Mouse (Mus musculus): ENCODE measurements around the gene Pard3. TPM values are rescaled to one million over a fixed set of nuclear protein-coding genes. Genes with fewer than 3 reads are reported as not detected.
A peak's percentile ranks its signal among the peaks of the same experiment; 100 is the strongest.

Pard3 gene
- polyA plus RNA-seq, 1 experiment from 2014 or later, result 12.7 TPM

GRCm38 (mm10) chr8:127214338-127214737, 150.6 kb downstream of the Pard3 start:
- H3K9ac ChIP-seq (ENCODE audit: low read length), result no peak overlapping the region
- H3K36me3 ChIP-seq (ENCODE audit: control insufficient read depth, insufficient read depth), result no peaks in the 10 kb centered on the region
- 80% methylated on average over 8 of the region's 8 CpGs for WGBS
- ATAC-seq (replicated peaks; ENCODE audit: extremely low read depth, insufficient read depth, low FRiP score), result no peak
- no peak overlapping the region for H3K27ac ChIP-seq (ENCODE audit: low read length)
- H3K27me3 ChIP-seq (ENCODE audit: control insufficient read depth, insufficient read depth, low read length), result no peaks in the 10 kb centered on the region
- H3K4me3 ChIP-seq (ENCODE audit: low read length), result no peak overlapping the region
- H3K4me2 ChIP-seq (ENCODE audit: low read depth, low read length), result no peak overlapping the region
- 0 out of 2 replicates have a peak, but pooled peaks cover 3% of the 10 kb centered on the region for H3K4me1 ChIP-seq (ENCODE audit: control insufficient read depth, insufficient read depth, low read length)
- H3K9me3 ChIP-seq (replicated peaks; ENCODE audit: control insufficient read depth, low read length), result no peaks in the 10 kb centered on the region

GRCm38 (mm10) chr8:127214748-127215433, 151.2 kb downstream of the Pard3 start:
- Histone ChIP-seq H3K4me3 (ENCODE audit: low read length) (no peak overlapping the region), H3K4me1 (ENCODE audit: control insufficient read depth, insufficient read depth, low read length) (0 out of 2 replicates have a peak, but pooled peaks cover 3% of the 10 kb centered on the region), H3K27me3 (ENCODE audit: control insufficient read depth, insufficient read depth, low read length) (no peaks in the 10 kb centered on the region), H3K9me3 (replicated peaks; ENCODE audit: control insufficient read depth, low read length) (no peaks in the 10 kb centered on the region), H3K4me2 (ENCODE audit: low read depth, low read length) (no peak overlapping the region), H3K27ac (ENCODE audit: low read length) (no peak overlapping the region), H3K9ac (ENCODE audit: low read length) (no peak overlapping the region), H3K36me3 (ENCODE audit: control insufficient read depth, insufficient read depth) (no peaks in the 10 kb centered on the region)
- WGBS, result 79% methylated on average over 4 of the region's 4 CpGs
- ATAC-seq (replicated peaks; ENCODE audit: extremely low read depth, insufficient read depth, low FRiP score), result no peak

GRCm38 (mm10) chr8:127220206-127220605, 156.5 kb downstream of the Pard3 start:
- no peak for ATAC-seq (replicated peaks; ENCODE audit: extremely low read depth, insufficient read depth, low FRiP score)
- WGBS, result 73% methylated on average over 5 of the region's 5 CpGs

DNA sequence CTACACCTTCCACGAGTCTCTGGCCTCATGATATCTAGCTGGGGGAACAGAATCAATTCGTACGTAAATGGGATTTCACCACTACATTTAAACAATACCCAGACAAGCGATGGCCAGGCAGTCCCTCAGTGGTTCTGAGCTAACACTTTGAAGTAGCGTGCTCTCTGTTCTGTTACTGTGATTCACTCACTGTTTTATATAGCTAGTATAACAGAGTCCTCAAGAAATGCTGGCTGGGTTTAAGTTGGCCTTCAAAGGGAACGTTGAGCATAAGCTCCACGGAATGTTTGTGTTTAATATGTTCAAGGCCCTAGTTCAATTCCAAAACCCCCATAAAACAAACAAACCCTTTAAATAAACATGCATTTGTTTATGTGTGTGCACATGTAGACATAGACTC, 156.9 kb downstream of the Pard3 start:
- H3K27me3 ChIP-seq (ENCODE audit: control insufficient read depth, insufficient read depth, low read length), result no peaks in the 10 kb centered on the region
- no peaks in the 10 kb centered on the region for H3K36me3 ChIP-seq (ENCODE audit: control insufficient read depth, insufficient read depth)
- H3K4me2 ChIP-seq (ENCODE audit: low read depth, low read length), result no peak overlapping the region
- peaks cover 4% of the 10 kb centered on the region; the same call in 1 of the 2 replicates for H3K4me1 ChIP-seq (ENCODE audit: control insufficient read depth, insufficient read depth, low read length)
- no peak overlapping the region for H3K27ac ChIP-seq (ENCODE audit: low read length)
- no peak for ATAC-seq (replicated peaks; ENCODE audit: extremely low read depth, insufficient read depth, low FRiP score)
- no peak overlapping the region for H3K9ac ChIP-seq (ENCODE audit: low read length)
- 79% methylated on average over 7 of the region's 7 CpGs for WGBS
- H3K9me3 ChIP-seq (replicated peaks; ENCODE audit: control insufficient read depth, low read length), result no peaks in the 10 kb centered on the region
- no peak overlapping the region for H3K4me3 ChIP-seq (ENCODE audit: low read length)

More at GRCm38 (mm10) chr8:127220206-127220605, 156.5 kb downstream of the Pard3 start:
- Histone ChIP-seq H3K36me3 (ENCODE audit: control insufficient read depth, insufficient read depth) (no peaks in the 10 kb centered on the region), H3K4me2 (ENCODE audit: low read depth, low read length) (no peak overlapping the region), H3K4me3 (ENCODE audit: low read length) (no peak overlapping the region), H3K4me1 (ENCODE audit: control insufficient read depth, insufficient read depth, low read length) (peaks cover 4% of the 10 kb centered on the region; the same call in 1 of the 2 replicates), H3K27ac (ENCODE audit: low read length) (no peak overlapping the region), H3K9me3 (replicated peaks; ENCODE audit: control insufficient read depth, low read length) (no peaks in the 10 kb centered on the region), H3K27me3 (ENCODE audit: control insufficient read depth, insufficient read depth, low read length) (no peaks in the 10 kb centered on the region), H3K9ac (ENCODE audit: low read length) (no peak overlapping the region)

DNA sequence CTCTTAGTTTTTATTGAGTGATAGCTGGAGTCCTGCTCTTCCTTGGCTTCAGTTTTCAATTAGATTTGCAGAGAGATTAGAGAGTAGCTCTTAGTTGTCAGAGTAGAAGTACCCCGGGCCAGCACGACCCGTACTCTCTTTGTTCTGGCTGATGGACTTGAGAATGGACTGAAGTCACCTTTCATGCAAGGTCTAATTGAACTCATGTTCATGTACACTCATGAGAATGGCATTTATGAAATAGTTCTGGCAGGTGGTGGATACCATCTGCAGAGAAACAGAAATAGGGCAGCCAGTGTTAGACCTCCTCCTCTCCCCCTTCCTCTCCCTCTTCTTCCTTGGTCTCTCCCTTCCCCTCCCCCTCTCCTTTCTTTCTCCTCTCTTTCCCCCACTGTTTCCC, 158.7 kb downstream of the Pard3 start:
- H3K36me3 ChIP-seq (ENCODE audit: control insufficient read depth, insufficient read depth), result no peaks in the 10 kb centered on the region
- ATAC-seq (replicated peaks; ENCODE audit: extremely low read depth, insufficient read depth, low FRiP score), result no peak
- H3K27me3 ChIP-seq (ENCODE audit: control insufficient read depth, insufficient read depth, low read length), result no peaks in the 10 kb centered on the region
- no peaks in the 10 kb centered on the region for H3K9me3 ChIP-seq (replicated peaks; ENCODE audit: control insufficient read depth, low read length)
- no peak overlapping the region for H3K4me3 ChIP-seq (ENCODE audit: low read length)
- H3K27ac ChIP-seq (ENCODE audit: low read length), result no peak overlapping the region
- WGBS, result 70% methylated on average over 3 of the region's 3 CpGs
- no peak overlapping the region for H3K4me2 ChIP-seq (ENCODE audit: low read depth, low read length)
- peaks cover 11% of the 10 kb centered on the region for H3K4me1 ChIP-seq (ENCODE audit: control insufficient read depth, insufficient read depth, low read length)
- H3K9ac ChIP-seq (ENCODE audit: low read length), result no peak overlapping the region

DNA sequence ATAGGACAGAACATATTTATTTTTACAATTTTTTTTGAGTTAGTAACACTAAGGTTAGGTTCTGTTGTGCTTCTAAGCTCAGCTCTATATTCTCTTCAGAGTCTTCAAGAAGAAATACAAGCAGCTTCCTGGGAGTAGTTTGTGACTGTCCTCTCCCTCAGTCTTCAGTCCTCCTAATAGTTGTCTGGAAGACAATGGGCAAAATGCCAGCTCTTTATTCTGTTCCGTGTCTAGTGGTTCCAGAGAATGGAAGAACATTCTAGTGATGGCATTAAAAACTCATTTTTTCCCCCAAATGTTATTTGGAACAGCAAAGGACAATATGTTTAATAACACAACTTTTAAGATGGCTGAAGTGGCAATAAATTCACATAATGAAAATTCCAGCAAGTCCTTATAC, 163.3 kb downstream of the Pard3 start:
- no peak overlapping the region for H3K4me3 ChIP-seq (ENCODE audit: low read length)
- H3K9ac ChIP-seq (ENCODE audit: low read length), result no peak overlapping the region
- no peak overlapping the region; the same call in 1 of the 2 replicates for H3K4me2 ChIP-seq (ENCODE audit: low read depth, low read length)
- H3K4me1 ChIP-seq (ENCODE audit: control insufficient read depth, insufficient read depth, low read length), result peaks cover 18% of the 10 kb centered on the region
- H3K9me3 ChIP-seq (replicated peaks; ENCODE audit: control insufficient read depth, low read length), result no peaks in the 10 kb centered on the region
- H3K27me3 ChIP-seq (ENCODE audit: control insufficient read depth, insufficient read depth, low read length), result no peaks in the 10 kb centered on the region
- ATAC-seq (replicated peaks; ENCODE audit: extremely low read depth, insufficient read depth, low FRiP score), result no peak
- no peaks in the 10 kb centered on the region for H3K36me3 ChIP-seq (ENCODE audit: control insufficient read depth, insufficient read depth)
- no peak overlapping the region for H3K27ac ChIP-seq (ENCODE audit: low read length)
- 14% methylated on average over 1 of the region's 1 CpGs for WGBS

- ATAC-seq (replicated peaks; ENCODE audit: extremely low read depth, insufficient read depth, low FRiP score), result peak; percentile 67
- no peak overlapping the region for H3K27ac ChIP-seq (ENCODE audit: low read length)
- WGBS, result 56% methylated on average over 4 of the region's 4 CpGs
- no peak overlapping the region for H3K4me3 ChIP-seq (ENCODE audit: low read length)
- no peaks in the 10 kb centered on the region for H3K9me3 ChIP-seq (replicated peaks; ENCODE audit: control insufficient read depth, low read length)
- H3K4me1 ChIP-seq (ENCODE audit: control insufficient read depth, insufficient read depth, low read length), result peaks cover 17% of the 10 kb centered on the region
- H3K36me3 ChIP-seq (ENCODE audit: control insufficient read depth, insufficient read depth), result no peaks in the 10 kb centered on the region
- no peaks in the 10 kb centered on the region for H3K27me3 ChIP-seq (ENCODE audit: control insufficient read depth, insufficient read depth, low read length)
- no peak overlapping the region; the same call in 1 of the 2 replicates for H3K4me2 ChIP-seq (ENCODE audit: low read depth, low read length)
- no peak overlapping the region for H3K9ac ChIP-seq (ENCODE audit: low read length)
Observed at GRCm38 (mm10) chr8:127227407-127227806, 163.7 kb downstream of the Pard3 start.

DNA sequence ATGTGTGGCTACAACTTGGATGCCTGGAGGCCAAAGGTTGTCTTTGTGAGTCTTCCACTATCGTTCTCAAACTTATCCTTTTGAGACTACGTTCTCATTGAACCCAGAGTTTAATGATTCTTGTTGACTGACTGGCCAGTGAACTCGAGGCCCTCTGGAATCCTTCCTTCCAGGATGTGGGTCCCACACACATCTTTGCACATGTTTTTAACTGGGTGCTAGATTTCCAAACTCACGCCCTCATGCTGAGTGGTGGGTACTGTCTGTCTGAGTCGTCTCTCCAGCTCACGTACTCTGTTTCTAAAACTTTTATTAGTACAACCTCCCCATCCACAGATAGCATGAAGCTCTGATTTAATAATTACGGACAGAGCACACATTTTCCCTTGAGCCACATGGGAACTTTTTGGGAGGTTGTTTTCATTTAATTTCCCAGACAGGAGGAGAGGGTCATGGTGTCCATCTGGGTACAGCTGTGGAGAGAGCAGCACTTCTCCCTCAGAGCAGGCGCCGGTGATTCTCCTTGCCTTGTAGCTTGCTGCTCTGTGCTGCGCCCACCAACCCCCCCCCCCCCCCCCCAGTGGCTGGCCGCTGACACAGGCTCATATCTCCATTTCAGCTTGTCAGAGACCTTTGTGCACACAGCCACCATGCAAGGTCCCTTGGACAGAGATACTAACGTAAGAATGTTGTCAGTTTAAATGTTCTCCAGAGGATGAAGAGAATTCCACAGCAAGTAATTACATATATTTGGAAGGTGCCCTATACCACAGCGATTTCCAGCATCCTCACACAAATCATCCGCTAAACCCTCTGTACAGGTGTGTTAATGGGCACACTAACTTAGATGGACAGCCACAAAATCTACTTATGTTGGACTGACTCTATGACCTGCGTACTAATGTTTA, 165.9 kb downstream of the Pard3 start:
- H3K9ac ChIP-seq (ENCODE audit: low read length), result no peak overlapping the region
- no peaks in the 10 kb centered on the region for H3K27me3 ChIP-seq (ENCODE audit: control insufficient read depth, insufficient read depth, low read length)
- 59% methylated on average over 15 of the region's 15 CpGs for WGBS
- no peak overlapping the region for H3K4me3 ChIP-seq (ENCODE audit: low read length)
- no peak overlapping the region for H3K4me2 ChIP-seq (ENCODE audit: low read depth, low read length)
- H3K36me3 ChIP-seq (ENCODE audit: control insufficient read depth, insufficient read depth), result no peaks in the 10 kb centered on the region
- H3K4me1 ChIP-seq (ENCODE audit: control insufficient read depth, insufficient read depth, low read length), result peaks cover 17% of the 10 kb centered on the region
- no peak overlapping the region for H3K27ac ChIP-seq (ENCODE audit: low read length)
- peak; percentile 55 for ATAC-seq (replicated peaks; ENCODE audit: extremely low read depth, insufficient read depth, low FRiP score)
- H3K9me3 ChIP-seq (replicated peaks; ENCODE audit: control insufficient read depth, low read length), result no peaks in the 10 kb centered on the region

DNA sequence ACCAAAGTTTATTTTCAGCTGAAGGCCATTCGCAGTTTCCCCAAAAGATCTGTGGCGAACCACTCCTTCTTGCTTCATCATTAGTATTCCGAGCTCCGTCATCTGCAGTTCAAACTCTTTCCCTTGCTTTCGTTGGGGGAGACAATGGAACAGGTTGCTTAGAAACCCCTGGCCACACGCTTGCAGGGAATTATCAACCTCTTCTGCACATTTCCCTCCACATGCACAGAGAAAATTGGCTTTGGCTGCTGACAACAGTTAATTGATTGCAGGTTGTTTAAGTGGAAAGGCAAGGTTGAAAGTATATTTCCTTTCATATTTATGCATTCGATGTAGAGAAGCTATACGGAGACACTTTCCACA, 166.5 kb downstream of the Pard3 start:
- no peak overlapping the region for H3K4me2 ChIP-seq (ENCODE audit: low read depth, low read length)
- no peaks in the 10 kb centered on the region for H3K36me3 ChIP-seq (ENCODE audit: control insufficient read depth, insufficient read depth)
- no peak overlapping the region for H3K27ac ChIP-seq (ENCODE audit: low read length)
- no peak for ATAC-seq (replicated peaks; ENCODE audit: extremely low read depth, insufficient read depth, low FRiP score)
- WGBS, result 79% methylated on average over 8 of the region's 8 CpGs
- H3K27me3 ChIP-seq (ENCODE audit: control insufficient read depth, insufficient read depth, low read length), result no peaks in the 10 kb centered on the region
- H3K9ac ChIP-seq (ENCODE audit: low read length), result no peak overlapping the region
- H3K9me3 ChIP-seq (replicated peaks; ENCODE audit: control insufficient read depth, low read length), result no peaks in the 10 kb centered on the region
- no peak overlapping the region for H3K4me3 ChIP-seq (ENCODE audit: low read length)
- peaks cover 17% of the 10 kb centered on the region for H3K4me1 ChIP-seq (ENCODE audit: control insufficient read depth, insufficient read depth, low read length)
